In the genomic region with DNA sequence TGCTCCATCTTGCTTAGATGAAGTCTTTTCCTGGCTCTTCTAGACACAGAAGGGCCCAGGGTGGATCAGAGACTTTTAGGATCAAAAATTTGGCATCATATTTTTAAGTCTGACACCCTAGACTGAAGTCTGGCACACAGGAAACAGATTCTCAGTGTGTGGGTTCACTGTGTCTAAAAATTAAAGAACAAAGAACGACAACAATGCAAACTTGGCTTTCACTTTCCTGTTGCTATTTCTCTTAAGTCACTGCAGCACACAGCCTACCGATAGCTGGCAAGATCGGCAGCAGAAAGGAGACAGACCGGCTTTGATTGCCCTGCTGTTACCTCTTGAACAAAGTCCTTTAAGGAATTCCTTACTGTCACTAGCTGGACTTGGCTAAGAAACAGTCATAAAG, we compare ENCODE assay signal across 16 mouse cellular contexts.
"Had no signal": no experiment of that assay in that cellular context is flagged by ENCODE, and none has a peak within 500 bp of the region (broad histone marks: within the 10 kb centered on the region; RNA-seq: fewer than 3 reads in every experiment).

No protein-coding gene starts in this region.

- ATAC-seq: liver, postnatal 0 days; midbrain, embryonic 16.5 days had no signal

- H3K9me3 ChIP-seq: limb, embryonic 10.5 days; liver, embryonic 13.5 days; lung, embryonic 15.5 days; midbrain, embryonic 12.5 days; neural tube, embryonic 15.5 days had no signal

- H3K4me3 ChIP-seq: layer of hippocampus, adult 2 months; limb, embryonic 10.5 days; liver, embryonic 13.5 days; lung, embryonic 15.5 days; midbrain, embryonic 12.5 days; neural tube, embryonic 15.5 days had no signal

- H3K27me3 ChIP-seq: liver, embryonic 13.5 days; lung, embryonic 15.5 days; midbrain, embryonic 12.5 days; neural tube, embryonic 15.5 days had no signal

- H3K4me1 ChIP-seq: limb, embryonic 10.5 days; liver, embryonic 13.5 days; lung, embryonic 15.5 days; midbrain, embryonic 12.5 days; neural tube, embryonic 15.5 days had no signal

- H3K9ac ChIP-seq: liver, embryonic 13.5 days; liver, postnatal 0 days; lung, embryonic 15.5 days; midbrain, embryonic 12.5 days; neural tube, embryonic 15.5 days had no signal

- H3K36me3 ChIP-seq: limb, embryonic 10.5 days; liver, embryonic 13.5 days; lung, embryonic 15.5 days; midbrain, embryonic 12.5 days; neural tube, embryonic 15.5 days had no signal

- H3K27ac ChIP-seq: kidney, postnatal 0 days; layer of hippocampus, adult 2 months; limb, embryonic 10.5 days; liver, embryonic 13.5 days; lung, embryonic 15.5 days; macrophage; midbrain, embryonic 12.5 days; neural tube, embryonic 15.5 days had no signal

- DNase-seq: kidney, adult 11 months; kidney, adult 9 months; kidney, postnatal 36 days; liver, embryonic 13.5 days; liver, postnatal 0 days; right cerebral cortex, adult 18-20 months; right cerebral cortex, postnatal 25 days; thymus, postnatal 4 days had no signal

- H3K4me2 ChIP-seq: liver, embryonic 13.5 days; lung, embryonic 15.5 days; midbrain, embryonic 12.5 days; neural tube, embryonic 15.5 days had no signal
